Mouse (Mus musculus): ENCODE measurements around the gene Cpsf6. TPM values are rescaled to one million over a fixed set of nuclear protein-coding genes. Genes with fewer than 3 reads are reported as not detected.

The Cpsf6 gene
- polyA plus RNA-seq, 1 experiment = 64.9 TPM

DNA sequence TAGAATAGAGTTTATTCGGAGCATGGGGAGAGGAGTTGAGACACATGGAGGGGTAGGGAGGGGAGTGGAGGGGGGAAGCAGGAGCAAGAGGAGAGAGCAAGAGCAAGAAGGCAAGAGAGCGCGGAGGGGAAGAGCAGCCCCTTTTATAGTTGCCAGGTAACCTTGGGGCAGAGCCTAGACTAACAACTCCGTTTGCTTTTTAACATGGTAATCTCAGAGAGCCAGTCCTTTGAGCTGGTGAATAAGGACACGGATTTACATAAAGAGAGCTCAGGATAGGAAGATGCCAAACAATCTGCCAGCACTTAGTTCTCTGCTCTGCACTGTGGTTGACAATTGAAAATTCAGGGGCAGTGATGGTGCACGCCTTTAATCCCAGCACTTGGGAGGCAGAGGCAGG lies 31.3 kb upstream of the Cpsf6 start:
- Histone ChIP-seq H3K27ac (ENCODE audit: control insufficient read depth, insufficient read depth, low read depth, low read length, poor library complexity) (no peak overlapping the region), H3K4me3 (replicated peaks; ENCODE audit: control insufficient read depth, low read depth, low read length) (no peak overlapping the region), H3K4me1 (ENCODE audit: control insufficient read depth, insufficient read depth, low read length) (no peaks in the 10 kb centered on the region)
- WGBS = 82% methylated on average over 6 of the region's 6 CpGs
- TF ChIP-seq POLR2A (IDR thresholded peaks at IDR 0.05; ENCODE audit: borderline replicate concordance, control insufficient read depth, low read depth, low read length) = no peak
- no peak for TF ChIP-seq CTCF (IDR thresholded peaks at IDR 0.05; ENCODE audit: control insufficient read depth, insufficient read depth, low read length)

DNA sequence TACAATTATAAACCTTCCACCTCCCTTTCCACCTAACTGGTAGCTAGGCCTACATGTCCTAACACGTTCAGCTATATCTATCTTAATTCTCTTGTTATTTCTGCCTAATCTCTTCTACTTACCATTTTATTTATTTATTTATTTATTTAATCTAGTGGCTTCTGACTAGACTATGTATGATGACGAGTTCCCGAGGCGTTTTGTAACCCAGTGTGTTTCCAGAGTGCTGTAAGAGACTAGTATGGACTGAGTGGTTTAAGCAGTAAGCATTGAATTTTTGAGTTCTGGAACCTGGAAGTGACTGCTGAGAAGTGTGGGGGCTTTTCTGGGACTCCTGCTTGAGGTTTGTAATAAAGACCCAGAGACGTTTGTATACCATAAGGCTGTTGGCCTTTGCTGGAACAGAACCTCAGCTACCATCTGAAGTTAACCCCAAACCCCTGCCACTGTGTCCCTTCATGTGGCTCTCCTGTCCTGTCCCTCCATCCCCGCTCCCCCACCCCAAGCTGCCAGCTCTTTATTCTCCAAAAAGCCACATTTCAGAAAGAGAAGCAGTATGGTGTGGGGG lies 30.8 kb upstream of the Cpsf6 start:
- 78% methylated on average over 6 of the region's 6 CpGs for WGBS
- H3K27ac ChIP-seq (ENCODE audit: control insufficient read depth, insufficient read depth, low read depth, low read length, poor library complexity) = no peak overlapping the region
- no peaks in the 10 kb centered on the region for H3K4me1 ChIP-seq (ENCODE audit: control insufficient read depth, insufficient read depth, low read length)
- H3K4me3 ChIP-seq (replicated peaks; ENCODE audit: control insufficient read depth, low read depth, low read length) = no peak overlapping the region
- TF ChIP-seq POLR2A (IDR thresholded peaks at IDR 0.05; ENCODE audit: borderline replicate concordance, control insufficient read depth, low read depth, low read length) (no peak), CTCF (IDR thresholded peaks at IDR 0.05; ENCODE audit: control insufficient read depth, insufficient read depth, low read length) (no peak)

DNA sequence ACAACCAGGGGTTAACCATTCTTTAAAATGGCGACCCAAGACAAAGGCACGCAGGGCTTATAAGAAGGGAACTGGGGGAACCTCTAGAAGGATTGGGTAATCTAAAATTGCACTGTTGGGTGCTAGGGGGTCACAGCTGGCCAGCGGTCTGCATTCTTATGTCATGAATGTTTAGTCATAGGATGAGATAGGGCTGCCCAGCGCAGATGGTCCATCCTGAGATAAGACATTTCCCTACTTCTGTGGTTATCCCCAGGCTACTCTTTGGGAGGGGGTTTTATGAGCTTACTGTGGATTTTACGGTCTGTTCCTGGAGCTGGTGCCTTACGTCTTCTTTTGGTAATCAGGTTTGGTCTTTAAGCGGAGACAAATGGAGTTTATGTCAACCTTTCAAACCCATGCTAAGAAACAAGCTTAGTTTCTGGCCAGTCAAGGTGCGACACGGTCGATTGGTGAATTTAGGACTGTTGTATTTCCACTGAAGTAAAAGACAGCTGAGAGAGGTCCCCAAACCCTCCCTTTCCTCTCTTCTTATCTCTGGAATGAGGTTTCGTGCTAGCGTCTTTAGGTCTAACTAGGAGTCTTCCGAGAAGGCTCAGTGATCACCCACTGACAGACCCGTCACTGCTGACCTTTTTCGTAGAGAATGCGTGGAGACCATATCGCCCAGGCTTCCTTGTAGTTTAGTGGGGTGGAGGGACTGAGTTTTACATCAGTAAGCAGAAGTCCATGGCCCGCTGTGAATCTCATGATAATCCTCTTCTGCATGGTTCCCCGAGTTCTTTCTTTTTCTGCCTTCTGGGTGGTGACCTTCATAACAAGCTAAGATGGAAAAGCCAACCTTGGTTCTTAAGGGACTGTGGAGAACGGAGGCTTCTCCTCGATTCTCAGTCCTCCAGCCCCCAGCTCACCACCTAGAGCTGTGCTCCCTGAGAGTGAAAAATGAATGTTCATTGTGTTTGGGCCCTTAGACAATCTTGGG lies 29.8 kb upstream of the Cpsf6 start:
- TF ChIP-seq CTCF (IDR thresholded peaks at IDR 0.05; ENCODE audit: control insufficient read depth, insufficient read depth, low read length) (no peak), POLR2A (IDR thresholded peaks at IDR 0.05; ENCODE audit: borderline replicate concordance, control insufficient read depth, low read depth, low read length) (no peak)
- 63% methylated on average over 21 of the region's 21 CpGs for WGBS
- no peak overlapping the region for H3K27ac ChIP-seq (ENCODE audit: control insufficient read depth, insufficient read depth, low read depth, low read length, poor library complexity)
- no peaks in the 10 kb centered on the region for H3K4me1 ChIP-seq (ENCODE audit: control insufficient read depth, insufficient read depth, low read length)
- no peak overlapping the region for H3K4me3 ChIP-seq (replicated peaks; ENCODE audit: control insufficient read depth, low read depth, low read length)

DNA sequence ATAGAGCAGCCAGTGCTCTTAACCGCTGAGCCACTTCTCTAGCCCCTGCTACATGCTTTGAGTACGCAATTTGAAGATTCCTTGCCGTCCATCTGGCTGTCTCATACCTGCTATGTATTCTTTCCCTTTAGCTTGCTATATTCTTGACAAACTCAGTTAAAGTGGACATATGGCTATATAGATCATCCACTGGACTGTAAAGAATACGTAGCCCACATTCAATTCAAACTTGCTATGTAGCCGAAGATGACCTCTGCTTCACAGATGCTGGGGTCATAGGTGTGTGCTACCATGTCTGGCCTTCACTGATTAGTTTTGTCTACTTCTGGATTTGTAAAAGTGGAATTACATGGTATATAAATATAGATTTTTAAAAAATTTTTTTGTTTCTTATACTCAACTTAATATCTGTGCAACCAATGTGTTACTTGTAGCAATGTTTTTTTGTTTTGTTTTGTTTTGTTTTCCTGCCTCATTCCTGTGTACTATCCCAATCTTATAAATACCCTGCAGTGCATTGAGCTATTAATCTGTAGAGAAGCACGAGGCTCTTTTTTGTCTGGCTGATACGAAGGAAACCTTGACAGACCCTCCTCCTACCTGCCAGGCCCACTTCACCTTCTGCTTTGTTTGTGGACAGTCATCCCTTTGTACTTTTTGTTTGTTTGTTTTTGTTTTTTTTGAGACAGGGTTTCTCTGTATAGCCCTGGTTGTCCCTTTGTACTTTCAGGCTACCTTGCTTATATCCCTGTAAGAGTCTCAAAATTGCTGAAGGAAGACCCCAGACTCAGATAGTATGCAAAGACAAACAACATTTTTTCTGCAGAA lies 28.9 kb upstream of the Cpsf6 start:
- WGBS = 79% methylated on average over 7 of the region's 7 CpGs
- Histone ChIP-seq H3K4me1 (ENCODE audit: control insufficient read depth, insufficient read depth, low read length) (no peaks in the 10 kb centered on the region), H3K27ac (ENCODE audit: control insufficient read depth, insufficient read depth, low read depth, low read length, poor library complexity) (no peak overlapping the region), H3K4me3 (replicated peaks; ENCODE audit: control insufficient read depth, low read depth, low read length) (no peak overlapping the region)
- TF ChIP-seq POLR2A (IDR thresholded peaks at IDR 0.05; ENCODE audit: borderline replicate concordance, control insufficient read depth, low read depth, low read length) (no peak), CTCF (IDR thresholded peaks at IDR 0.05; ENCODE audit: control insufficient read depth, insufficient read depth, low read length) (no peak)

DNA sequence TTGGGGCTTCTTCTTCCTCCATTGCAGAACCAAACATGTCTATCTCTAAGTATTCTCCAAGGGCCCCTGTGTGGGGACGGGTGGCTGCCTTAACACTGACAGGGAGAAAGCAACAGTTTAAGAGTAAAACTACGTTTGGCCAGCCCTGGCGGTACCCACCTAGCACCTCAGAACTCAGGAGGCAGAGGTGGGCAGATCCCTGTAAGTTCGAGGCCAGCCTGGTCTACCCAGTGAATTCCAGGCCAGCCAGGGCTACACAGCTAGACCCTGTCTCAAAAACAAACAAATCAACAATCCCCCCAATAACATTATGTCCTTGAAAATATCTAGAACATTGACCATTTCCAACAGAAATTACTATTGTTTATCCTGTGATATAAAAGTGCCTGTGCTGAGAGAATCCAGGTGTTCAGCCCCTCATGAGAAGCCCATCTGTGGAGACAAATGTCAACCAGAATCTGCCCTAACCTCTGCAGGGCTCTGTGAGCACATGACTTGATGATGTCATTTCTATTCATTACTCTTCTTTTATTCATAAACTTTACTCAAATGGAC lies 28.0 kb upstream of the Cpsf6 start:
- H3K27ac ChIP-seq (ENCODE audit: control insufficient read depth, insufficient read depth, low read depth, low read length, poor library complexity) = no peak overlapping the region
- 81% methylated on average over 4 of the region's 4 CpGs for WGBS
- no peak for TF ChIP-seq CTCF (IDR thresholded peaks at IDR 0.05; ENCODE audit: control insufficient read depth, insufficient read depth, low read length)
- no peak for TF ChIP-seq POLR2A (IDR thresholded peaks at IDR 0.05; ENCODE audit: borderline replicate concordance, control insufficient read depth, low read depth, low read length)

DNA sequence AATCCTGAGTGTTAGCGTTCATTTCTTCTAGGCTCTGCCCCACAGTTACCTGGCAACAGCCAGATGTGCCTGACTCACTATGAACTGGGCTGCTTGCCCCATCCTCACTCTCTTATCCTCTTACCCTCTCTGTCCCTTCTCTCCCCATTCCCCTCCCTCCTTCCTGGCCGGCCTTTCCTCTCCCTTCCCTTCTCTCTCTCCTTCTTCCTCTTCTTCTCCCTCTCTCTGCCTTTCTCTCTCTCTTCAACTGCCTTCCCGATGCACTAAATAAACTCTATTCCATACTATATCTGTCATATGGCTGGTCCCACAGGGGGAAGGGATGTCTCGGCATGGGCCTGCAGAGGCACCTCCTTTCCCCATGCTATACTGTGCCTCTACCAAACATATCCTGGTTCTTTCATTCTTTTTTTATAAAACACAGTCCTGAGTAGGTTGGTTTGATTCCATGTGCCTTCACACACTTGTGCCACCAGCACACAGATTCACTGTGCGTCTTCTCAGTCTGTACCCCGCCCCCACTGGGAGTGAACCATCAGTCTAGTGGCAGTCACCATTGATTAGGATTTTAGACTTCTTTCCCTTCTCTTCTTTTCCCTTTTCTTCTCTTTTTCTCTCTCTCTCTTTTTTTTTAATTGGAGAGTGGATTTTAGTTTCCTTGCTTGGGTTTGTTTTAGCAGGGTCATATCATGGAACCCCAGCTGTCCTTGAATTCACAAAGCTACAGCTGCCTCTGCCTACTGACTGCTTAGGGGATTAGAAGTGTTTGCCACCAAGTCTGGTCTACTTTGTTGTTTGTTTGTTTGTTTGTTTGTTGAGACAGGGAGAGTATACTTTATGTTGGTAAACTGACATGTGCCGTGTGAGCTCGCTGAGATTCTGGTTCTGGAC lies 27.3 kb upstream of the Cpsf6 start:
- no peak overlapping the region for H3K4me3 ChIP-seq (replicated peaks; ENCODE audit: control insufficient read depth, low read depth, low read length)
- WGBS = 80% methylated on average over 8 of the region's 8 CpGs
- TF ChIP-seq POLR2A (IDR thresholded peaks at IDR 0.05; ENCODE audit: borderline replicate concordance, control insufficient read depth, low read depth, low read length) (no peak), CTCF (IDR thresholded peaks at IDR 0.05; ENCODE audit: control insufficient read depth, insufficient read depth, low read length) (no peak)
- H3K4me1 ChIP-seq (ENCODE audit: control insufficient read depth, insufficient read depth, low read length) = no peaks in the 10 kb centered on the region
- no peak overlapping the region for H3K27ac ChIP-seq (ENCODE audit: control insufficient read depth, insufficient read depth, low read depth, low read length, poor library complexity)

More for the DNA sequence above, 28.0 kb upstream of the Cpsf6 start:
- H3K4me3 ChIP-seq (replicated peaks; ENCODE audit: control insufficient read depth, low read depth, low read length) = no peak overlapping the region
- H3K4me1 ChIP-seq (ENCODE audit: control insufficient read depth, insufficient read depth, low read length) = no peaks in the 10 kb centered on the region

DNA sequence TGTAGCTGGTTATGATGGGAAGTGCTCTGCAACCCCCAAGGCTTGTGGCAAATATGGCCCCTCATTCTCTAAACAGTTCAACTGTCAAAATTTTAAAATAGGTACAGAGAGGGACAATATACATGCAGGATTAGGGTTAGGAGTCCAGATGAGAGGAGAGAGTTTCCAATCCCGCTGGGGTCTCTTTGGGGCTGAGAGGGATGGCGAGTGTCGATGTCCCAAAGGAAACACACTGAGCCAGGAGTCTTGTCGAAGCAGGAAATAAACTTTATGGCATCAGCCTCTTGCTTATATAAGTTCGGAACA lies 26.4 kb upstream of the Cpsf6 start:
- H3K27ac ChIP-seq (ENCODE audit: control insufficient read depth, insufficient read depth, low read depth, low read length, poor library complexity) = no peak overlapping the region
- WGBS = 79% methylated on average over 5 of the region's 5 CpGs
- no peaks in the 10 kb centered on the region for H3K4me1 ChIP-seq (ENCODE audit: control insufficient read depth, insufficient read depth, low read length)
- H3K4me3 ChIP-seq (replicated peaks; ENCODE audit: control insufficient read depth, low read depth, low read length) = no peak overlapping the region
- TF ChIP-seq CTCF (IDR thresholded peaks at IDR 0.05; ENCODE audit: control insufficient read depth, insufficient read depth, low read length) (no peak), POLR2A (IDR thresholded peaks at IDR 0.05; ENCODE audit: borderline replicate concordance, control insufficient read depth, low read depth, low read length) (no peak)
